In genomic region chr10:26919307-26919977, GRCm38 (mm10) we compare ENCODE assay signal across 8 mouse cellular contexts.
DNase-seq lines count a peak whose midpoint lies in the region; ATAC-seq and TF ChIP-seq lines count a peak whose summit lies in the region.

No protein-coding gene starts in this region.

- no peak overlapping the region for H3K4me3 ChIP-seq in kidney, embryonic 15.5 days (replicated peaks)
- H3K4me3 ChIP-seq in kidney, postnatal 0 days (replicated peaks; ENCODE audit: low read depth, low read length) = no peak overlapping the region
- no peak overlapping the region for H3K4me3 ChIP-seq in liver, adult 2 months (ENCODE audit: insufficient read depth, low read depth, low read length)
- no peak overlapping the region for H3K4me3 ChIP-seq in neural tube, embryonic 12.5 days

- no peak overlapping the region for H3K9ac ChIP-seq in kidney, embryonic 15.5 days
- H3K9ac ChIP-seq in kidney, postnatal 0 days (ENCODE audit: low read depth, low read length) = no peak overlapping the region
- no peak overlapping the region for H3K9ac ChIP-seq in liver, adult 2 months (ENCODE audit: low read depth, low read length)
- no peak overlapping the region for H3K9ac ChIP-seq in neural tube, embryonic 12.5 days

- H3K27me3 ChIP-seq in kidney, embryonic 15.5 days = no peaks in the 10 kb centered on the region
- H3K27me3 ChIP-seq in kidney, postnatal 0 days (ENCODE audit: insufficient read depth, low read length) = no peaks in the 10 kb centered on the region
- H3K27me3 ChIP-seq in liver, adult 2 months (ENCODE audit: control insufficient read depth, insufficient read depth, low read length) = no peaks in the 10 kb centered on the region
- H3K27me3 ChIP-seq in neural tube, embryonic 12.5 days (replicated peaks) = no peaks in the 10 kb centered on the region

- no peak for TF ChIP-seq POLR2A in liver, adult 2 months (IDR thresholded peaks at IDR 0.05; ENCODE audit: extremely low read depth, insufficient read depth, low read length)

- H3K4me2 ChIP-seq in kidney, embryonic 15.5 days = no peak overlapping the region
- H3K4me2 ChIP-seq in kidney, postnatal 0 days (ENCODE audit: low read length) = no peak overlapping the region
- H3K4me2 ChIP-seq in neural tube, embryonic 12.5 days (replicated peaks) = no peak overlapping the region

- TF ChIP-seq CTCF in kidney, postnatal 0 days (IDR thresholded peaks at IDR 0.05; ENCODE audit: low read depth) = peak; percentile 73
- no peak for TF ChIP-seq CTCF in liver, adult 2 months (IDR thresholded peaks at IDR 0.05; ENCODE audit: low read depth, low read length)

- no peak overlapping the region for H3K27ac ChIP-seq in kidney, embryonic 15.5 days
- no peak overlapping the region for H3K27ac ChIP-seq in kidney, postnatal 0 days
- no peak overlapping the region for H3K27ac ChIP-seq in liver, adult 2 months (replicated peaks; ENCODE audit: insufficient read depth, low read depth, low read length)
- H3K27ac ChIP-seq in neural tube, embryonic 12.5 days = no peak overlapping the region

- 47% methylated on average over 5 of the region's 5 CpGs for WGBS in kidney, embryonic 15.5 days
- 47% methylated on average over 5 of the region's 5 CpGs for WGBS in kidney, postnatal 0 days
- 17% methylated on average over 5 of the region's 5 CpGs for WGBS in liver, adult 2 months
- 40% methylated on average over 5 of the region's 5 CpGs for WGBS in neural tube, embryonic 12.5 days

- H3K4me1 ChIP-seq in kidney, embryonic 15.5 days = no peaks in the 10 kb centered on the region
- H3K4me1 ChIP-seq in kidney, postnatal 0 days (replicated peaks; ENCODE audit: insufficient read depth, low read length) = no peaks in the 10 kb centered on the region
- peaks cover 3% of the 10 kb centered on the region; the same call in 1 of the 2 replicates for H3K4me1 ChIP-seq in liver, adult 2 months (ENCODE audit: control insufficient read depth, insufficient read depth, low read length)
- no peaks in the 10 kb centered on the region for H3K4me1 ChIP-seq in neural tube, embryonic 12.5 days

- DNase-seq in kidney, adult 11 months = peak; percentile 18
- DNase-seq in c-Kit-negative CD71-positive TER-119-positive erythroid progenitor cells, embryonic 14.5 days (ENCODE audit: low read depth, low spot score) = peak; percentile 2
- DNase-seq in forelimb bud, embryonic 11.5 days (ENCODE audit: low read depth, low spot score) = peak; percentile 76
- peak; percentile 73 for DNase-seq in kidney, postnatal 0 days (ENCODE audit: low spot score)
- peak; percentile 73 for DNase-seq in liver, adult 2 months (ENCODE audit: extremely low read depth, low read depth, low spot score)
- no peak for DNase-seq in MN1 (ENCODE audit: low spot score)

- H3K79me2 ChIP-seq in liver, adult 2 months (ENCODE audit: control insufficient read depth, insufficient read depth, low read length) = no peaks in the 10 kb centered on the region

- H3K36me3 ChIP-seq in kidney, embryonic 15.5 days = peaks cover 7% of the 10 kb centered on the region; the same call in 1 of the 2 replicates
- no peaks in the 10 kb centered on the region for H3K36me3 ChIP-seq in kidney, postnatal 0 days (ENCODE audit: insufficient read depth, low read length)
- H3K36me3 ChIP-seq in liver, adult 2 months (ENCODE audit: control insufficient read depth, insufficient read depth, low read length) = peaks cover 3% of the 10 kb centered on the region
- H3K36me3 ChIP-seq in neural tube, embryonic 12.5 days = no peaks in the 10 kb centered on the region

- no peaks in the 10 kb centered on the region for H3K9me3 ChIP-seq in kidney, embryonic 15.5 days (replicated peaks)
- no peaks in the 10 kb centered on the region for H3K9me3 ChIP-seq in kidney, postnatal 0 days (replicated peaks; ENCODE audit: low read length)
- H3K9me3 ChIP-seq in neural tube, embryonic 12.5 days = no peaks in the 10 kb centered on the region

- no peak for ATAC-seq in kidney, embryonic 15.5 days (replicated peaks; ENCODE audit: low FRiP score)
- 0 out of 2 replicates have a peak, but pooled peaks have one; percentile 34 for ATAC-seq in kidney, postnatal 0 days (replicated peaks; ENCODE audit: low FRiP score, low read depth)
- peak; percentile 58; the same call in 1 of the 2 replicates for ATAC-seq in neural tube, embryonic 12.5 days (ENCODE audit: low FRiP score, low read depth)
